Mouse (Mus musculus) frontal cortex, postnatal 10 days (tissue): ENCODE results near the gene Tnfrsf12a.

Source experiments
- DNase-seq, 2 experiments: peaks; one replicate each; pipeline ENCODE4 v3.0.0; 2022; ENCODE audit warnings: low spot score in 2 of 2, mixed read lengths in 1 of 2

Gene Tnfrsf12a

GRCm38 (mm10) chr17:23651363-23651762 lies 25.9 kb downstream of the Tnfrsf12a start:
- no peak for DNase-seq

- DNase-seq: no peak
Measured at GRCm38 (mm10) chr17:23645894-23646293, 31.4 kb downstream of the Tnfrsf12a start.

GRCm38 (mm10) chr17:23644613-23645495 lies 32.4 kb downstream of the Tnfrsf12a start, which contains the start of gene Mmp25:
Gene Mmp25, minus strand, starts transcription at chr17:23645277.
- no peak for DNase-seq

- no peak for DNase-seq
Measured at GRCm38 (mm10) chr17:23631241-23631640, 46.0 kb downstream of the Tnfrsf12a start.

GRCm38 (mm10) chr17:23630195-23631020 lies 46.9 kb downstream of the Tnfrsf12a start:
- DNase-seq: peak; percentile 75 to 79

GRCm38 (mm10) chr17:23627813-23628212 lies 49.5 kb downstream of the Tnfrsf12a start:
- no peak for DNase-seq
